Mouse (Mus musculus) forebrain, postnatal 0 days (tissue): ENCODE measurements around the gene Prx. TPM values are rescaled to one million over a fixed set of nuclear protein-coding genes. Genes with fewer than 3 reads are reported as not detected.

Experiments
- ATAC-seq: fragments of 200-750 bp; cut with Nextera tagmentation; 2 replicates; pipeline ENCODE4 v1.8.0; 2017; ENCODE audit warnings: mild to moderate bottlenecking, moderate library complexity
- DNase-seq: peaks from one replicate; pipeline ENCODE4 v3.0.0-alpha.2; 2015
- H3K27ac ChIP-seq: fragments of 300-500 bp; sonication (generic); 2 replicates; pipeline ENCODE4 v1.5.1; 2014; ENCODE audit warnings: low read depth, mild to moderate bottlenecking, antibody characterized with exemption, low read length, moderate library complexity, mixed read lengths
- H3K27me3 ChIP-seq: fragments of 300-500 bp; sonication (generic); 2 replicates; pipeline ENCODE4 v1.6.1; 2014; ENCODE audit warnings: mild to moderate bottlenecking, low read length, mixed read lengths; ENCODE audit not compliant: insufficient read depth
- H3K36me3 ChIP-seq: fragments of 300-500 bp; sonication (generic); 2 replicates; pipeline ENCODE4 v1.6.1; 2014; ENCODE audit warnings: mild to moderate bottlenecking, moderate library complexity; ENCODE audit not compliant: insufficient read depth
- H3K4me1 ChIP-seq: fragments of 300-500 bp; sonication (generic); 2 replicates; pipeline ENCODE4 v1.6.1; 2014; ENCODE audit warnings: antibody characterized with exemption; ENCODE audit not compliant: insufficient read depth
- H3K4me2 ChIP-seq: fragments of 300-500 bp; sonication (generic); 2 replicates; pipeline ENCODE4 v1.6.1; 2014; ENCODE audit warnings: low read depth, mild to moderate bottlenecking, moderate library complexity
- H3K4me3 ChIP-seq: fragments of 300-500 bp; sonication (generic); 2 replicates; pipeline ENCODE4 v1.5.1; 2014; ENCODE audit warnings: low read depth, low read length, mixed read lengths
- H3K9ac ChIP-seq: fragments of 300-500 bp; sonication (generic); 2 replicates; pipeline ENCODE4 v1.6.1; 2014; ENCODE audit warnings: mild to moderate bottlenecking
- H3K9me3 ChIP-seq: fragments of 300-500 bp; sonication (generic); 2 replicates; pipeline ENCODE4 v1.6.1; 2016; ENCODE audit warnings: low read length
- CTCF ChIP-seq: sonication (generic); IDR thresholded peaks from 2 replicates; pipeline ENCODE4 v1.5.1; 2016; ENCODE audit warnings: antibody characterized with exemption, control low read depth, low read depth
- WGBS: fragments of 180-500 bp; shearing (Covaris S2); extraction: QIAGEN DNeasy Blood & Tissue Kit; methylation state at CpG from one replicate; pipeline ENCODE4 v1.1.7; 2014; 5-methylcytosine and 5-hydroxymethylcytosine counted together
- polyA plus RNA-seq: library from polyadenylated mRNA; unstranded; fragments of >200 nt; fragmentation: Nextera tagmentation; extraction: Ambion mirVana; gene quantifications from 2 replicates; pipeline ENCODE4 v1.2.1, GENCODE M21; 2015
- total RNA-seq: library from RNA; depleted of rRNA; stranded (reverse); fragments of >200 nt; gene quantifications from 2 replicates; pipeline ENCODE4 v1.2.3, GENCODE M21; 2014; rRNA removed

Gene Prx
- total and polyA plus RNA-seq, 2 experiments from 2014 or later = 1.4 to 2.4 TPM

GRCm38 (mm10) chr7:27552070-27552469, 52.9 kb downstream of the Prx start:
- no peaks in the 10 kb centered on the region for H3K27me3 ChIP-seq
- peak overlapping the region; percentile 76 for H3K4me2 ChIP-seq
- H3K4me1 ChIP-seq = 0 out of 2 replicates have a peak, but pooled peaks cover 8% of the 10 kb centered on the region
- H3K27ac ChIP-seq = no peak overlapping the region
- no peaks in the 10 kb centered on the region for H3K9me3 ChIP-seq
- peak overlapping the region; percentile 65; the same call in 1 of the 2 replicates for H3K9ac ChIP-seq
- 60% methylated on average over 5 of the region's 5 CpGs for WGBS
- DNase-seq (no peak), ATAC-seq (no peak)
- TF ChIP-seq CTCF = no peak
- H3K4me3 ChIP-seq = peak overlapping the region; percentile 66
- peaks cover 12% of the 10 kb centered on the region for H3K36me3 ChIP-seq

GRCm38 (mm10) chr7:27552931-27553513, 53.9 kb downstream of the Prx start, which contains the start of the genes Pld3 and 2310022A10Rik:
Pld3 (minus strand) TSS chr7:27553218.
2310022A10Rik (plus strand) TSS chr7:27553233.
- Histone ChIP-seq H3K27me3 (no peaks in the 10 kb centered on the region), H3K9me3 (no peaks in the 10 kb centered on the region), H3K36me3 (peaks cover 12% of the 10 kb centered on the region), H3K9ac (peak within 1 kb of the TSS; percentile 65), H3K4me3 (peak within 1 kb of the TSS; percentile 66), H3K27ac (peak within 1 kb of the TSS; percentile 64; the same call in 1 of the 2 replicates), H3K4me1 (0 out of 2 replicates have a peak, but pooled peaks cover 8% of the 10 kb centered on the region), H3K4me2 (peak within 1 kb of the TSS; percentile 76)
- peak; percentile 96 for DNase-seq
- ATAC-seq = peak; percentile 100
- WGBS = 2% methylated on average over 38 of the region's 41 CpGs
- TF ChIP-seq CTCF = no peak

GRCm38 (mm10) chr7:27560291-27560887, 61.3 kb downstream of the Prx start:
- ATAC-seq (no peak), DNase-seq (no peak)
- no peak overlapping the region for H3K27ac ChIP-seq
- TF ChIP-seq CTCF = no peak
- peaks cover 70% of the 10 kb centered on the region for H3K36me3 ChIP-seq
- no peak overlapping the region for H3K4me3 ChIP-seq
- no peaks in the 10 kb centered on the region for H3K9me3 ChIP-seq
- 84% methylated on average over 8 of the region's 8 CpGs for WGBS
- no peak overlapping the region for H3K4me2 ChIP-seq
- H3K4me1 ChIP-seq = no peaks in the 10 kb centered on the region
- H3K9ac ChIP-seq = no peak overlapping the region
- H3K27me3 ChIP-seq = no peaks in the 10 kb centered on the region

- no peaks in the 10 kb centered on the region for H3K9me3 ChIP-seq
- no peaks in the 10 kb centered on the region for H3K4me1 ChIP-seq
- no peak overlapping the region for H3K4me3 ChIP-seq
- TF ChIP-seq CTCF = no peak
- ATAC-seq = no peak
- H3K27ac ChIP-seq = no peak overlapping the region
- no peak for DNase-seq
- no peak overlapping the region for H3K9ac ChIP-seq
- no peak overlapping the region for H3K4me2 ChIP-seq
- H3K36me3 ChIP-seq = peaks cover 68% of the 10 kb centered on the region
- H3K27me3 ChIP-seq = no peaks in the 10 kb centered on the region
- WGBS = 93% methylated on average over 1 of the region's 1 CpGs
Measured at GRCm38 (mm10) chr7:27560978-27561377, 61.9 kb downstream of the Prx start.

Other genes starting within 250 kb of the Prx start
- gene Numbl, start 240.9 kb upstream of the Prx start, total RNA-seq = 81.6 and 86.4 TPM in 2 replicates
- 47.5 and 51.7 TPM in 2 replicates for gene Numbl, start 240.9 kb upstream of the Prx start, polyA plus RNA-seq
- gene Ltbp4, start 161.6 kb upstream of the Prx start, total RNA-seq = 13.4 and 26.7 TPM in 2 replicates
- 8.3 and 11.7 TPM in 2 replicates for gene Ltbp4, start 161.6 kb upstream of the Prx start, polyA plus RNA-seq
- gene Shkbp1, start 143.3 kb upstream of the Prx start, total RNA-seq = 30.2 and 35.6 TPM in 2 replicates
- gene Shkbp1, start 143.3 kb upstream of the Prx start, polyA plus RNA-seq = 31.8 and 33.1 TPM in 2 replicates
- not detected in 2 replicates for gene Gm20479, start 141.9 kb upstream of the Prx start, total RNA-seq
- gene Gm20479, start 141.9 kb upstream of the Prx start, polyA plus RNA-seq = not detected in 2 replicates
- 18.8 and 22.3 TPM in 2 replicates for gene Sptbn4, start 51.6 kb upstream of the Prx start, total RNA-seq
- gene Sptbn4, start 51.6 kb upstream of the Prx start, polyA plus RNA-seq = 2.5 and 3.8 TPM in 2 replicates
- gene Blvrb, start 51.3 kb upstream of the Prx start, total RNA-seq = 11.6 and 14.3 TPM in 2 replicates
- gene Blvrb, start 51.3 kb upstream of the Prx start, polyA plus RNA-seq = 16.3 and 18.9 TPM in 2 replicates
- 1.8 and 5.5 TPM in 2 replicates for gene Sertad3, start 25.6 kb upstream of the Prx start, total RNA-seq
- 4.3 and 4.9 TPM in 2 replicates for gene Sertad3, start 25.6 kb upstream of the Prx start, polyA plus RNA-seq
- gene Sertad1, start 12.4 kb upstream of the Prx start, total RNA-seq = 5.2 and 6.3 TPM in 2 replicates
- 6.3 and 7.4 TPM in 2 replicates for gene Sertad1, start 12.4 kb upstream of the Prx start, polyA plus RNA-seq
- gene Hipk4, start 23.9 kb downstream of the Prx start, total RNA-seq = 0.38 and 0.95 TPM in 2 replicates
- gene Hipk4, start 23.9 kb downstream of the Prx start, polyA plus RNA-seq = 0.27 and 0.49 TPM in 2 replicates
- 144 and 219 TPM in 2 replicates for gene Pld3, start 53.9 kb downstream of the Prx start, total RNA-seq
- 205 and 246 TPM in 2 replicates for gene Pld3, start 53.9 kb downstream of the Prx start, polyA plus RNA-seq
- 7.5 and 8.7 TPM in 2 replicates for gene 2310022A10Rik, start 53.9 kb downstream of the Prx start, total RNA-seq
- gene 2310022A10Rik, start 53.9 kb downstream of the Prx start, polyA plus RNA-seq = 26.3 and 28.1 TPM in 2 replicates
- gene Akt2, start 92.2 kb downstream of the Prx start, total RNA-seq = 61.1 and 64.2 TPM in 2 replicates
- gene Akt2, start 92.2 kb downstream of the Prx start, polyA plus RNA-seq = 53.7 and 53.9 TPM in 2 replicates
- gene Ttc9b, start 154.6 kb downstream of the Prx start, total RNA-seq = 95.8 and 111 TPM in 2 replicates
- gene Ttc9b, start 154.6 kb downstream of the Prx start, polyA plus RNA-seq = 116 and 118 TPM in 2 replicates
- 117 and 126 TPM in 2 replicates for gene Map3k10, start 175.3 kb downstream of the Prx start, total RNA-seq
- 20.8 and 22.5 TPM in 2 replicates for gene Map3k10, start 175.3 kb downstream of the Prx start, polyA plus RNA-seq
- 8.5 and 10.6 TPM in 2 replicates for gene Zfp607b, start 190.0 kb downstream of the Prx start, total RNA-seq
- gene Zfp607b, start 190.0 kb downstream of the Prx start, polyA plus RNA-seq = 5.7 and 6.5 TPM in 2 replicates
- gene Zfp60, start 232.1 kb downstream of the Prx start, total RNA-seq = 41.3 and 46.0 TPM in 2 replicates
- 24.3 and 44.3 TPM in 2 replicates for gene Zfp60, start 232.1 kb downstream of the Prx start, polyA plus RNA-seq